ENCODE assay signal across 8 mouse cellular contexts in the genomic region with DNA sequence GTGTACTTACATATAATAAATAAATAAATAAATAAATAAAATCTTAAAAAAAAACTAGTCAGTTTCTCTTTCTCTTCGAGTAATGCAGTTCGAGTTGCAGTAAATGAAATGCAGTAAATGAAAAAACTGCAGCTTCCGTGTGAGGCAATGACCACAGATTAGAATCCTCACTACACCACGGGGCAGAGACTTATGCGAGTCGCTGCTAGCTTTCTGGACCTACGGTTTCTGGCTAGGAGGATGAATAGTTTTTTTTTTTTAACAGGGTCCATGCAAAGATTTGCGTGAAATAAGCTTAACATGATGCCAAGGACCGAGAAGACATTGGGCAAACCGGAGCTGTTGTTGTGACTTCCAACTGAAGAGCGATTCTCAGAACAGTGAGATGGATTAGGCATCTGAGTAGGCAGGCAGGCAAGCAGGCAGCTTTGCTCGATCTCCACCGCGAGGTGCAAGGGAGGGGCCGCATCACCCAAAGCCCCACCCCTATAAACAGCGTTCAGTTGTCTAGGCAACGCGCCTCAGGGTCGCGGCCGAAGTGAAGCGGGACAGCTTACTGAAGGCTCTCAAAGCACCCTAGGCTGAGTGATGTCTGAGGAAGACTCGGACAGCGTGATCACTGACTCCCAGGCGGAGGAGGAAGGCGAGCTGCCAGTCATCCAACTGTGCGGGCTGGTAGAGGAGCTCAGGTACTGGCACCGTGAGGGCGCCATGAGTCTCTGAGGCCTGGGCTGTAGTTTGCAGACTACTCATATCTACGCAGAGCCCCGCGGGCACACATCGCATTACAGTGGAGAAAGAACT. TPM values are rescaled to one million over a fixed set of nuclear protein-coding genes. Genes with fewer than 3 reads are reported as not detected.
DNase-seq lines count a peak whose midpoint lies in the region; ATAC-seq and TF ChIP-seq lines count a peak whose summit lies in the region.

Gene Ccdc113, plus strand, starts transcription at position 502 of the 804 bp plus-strand sequence.

- peak within 1 kb of the TSS; percentile 71 for H3K4me2 ChIP-seq in forebrain, embryonic 14.5 days (ENCODE audit: low read length)
- peak within 1 kb of the TSS; percentile 78 for H3K4me2 ChIP-seq in lung, embryonic 16.5 days (ENCODE audit: low read depth, low read length)

- ATAC-seq in Patski: peak; percentile 47
- peak; percentile 93 for ATAC-seq in forebrain, embryonic 14.5 days
- ATAC-seq in lung, embryonic 16.5 days (ENCODE audit: low read depth): peak; percentile 87

- H3K4me1 ChIP-seq in forebrain, embryonic 14.5 days (ENCODE audit: control insufficient read depth, insufficient read depth, low read length): no peaks in the 10 kb centered on the region
- H3K4me1 ChIP-seq in hindbrain, embryonic 10.5 days (replicated peaks): peaks cover 12% of the 10 kb centered on the region
- 0 out of 2 replicates have a peak, but pooled peaks cover 3% of the 10 kb centered on the region for H3K4me1 ChIP-seq in lung, embryonic 16.5 days (replicated peaks; ENCODE audit: control insufficient read depth, insufficient read depth, low read length)
- peaks cover 7% of the 10 kb centered on the region for H3K4me1 ChIP-seq in olfactory bulb, adult 2 months (ENCODE audit: control insufficient read depth, insufficient read depth, low read length)

- H3K27ac ChIP-seq in forebrain, embryonic 14.5 days (ENCODE audit: low read depth, low read length): no peak within 1 kb of the TSS
- no peak within 1 kb of the TSS for H3K27ac ChIP-seq in hindbrain, embryonic 10.5 days
- no peak within 1 kb of the TSS for H3K27ac ChIP-seq in lung, embryonic 16.5 days (ENCODE audit: low read length)
- no peak within 1 kb of the TSS for H3K27ac ChIP-seq in olfactory bulb, adult 2 months (ENCODE audit: insufficient read depth, low read depth, low read length)

- WGBS in forebrain, embryonic 14.5 days: 7% methylated on average over 33 of the region's 33 CpGs
- WGBS in hindbrain, embryonic 10.5 days: 9% methylated on average over 33 of the region's 33 CpGs
- 7% methylated on average over 33 of the region's 33 CpGs for WGBS in lung, embryonic 16.5 days
- 3% methylated on average over 33 of the region's 33 CpGs for WGBS in olfactory bulb, adult 2 months

- CTCF ChIA-PET in Patski (lab: Charles Lee): interaction anchor here (1.1 kb wide), 1 partner anchor 45 kb away, joined by 3 read pairs; no protein-coding TSS in a partner anchor

- no peak for TF ChIP-seq CTCF in Patski (IDR thresholded peaks at IDR 0.05)
- TF ChIP-seq CTCF in olfactory bulb, adult 2 months (IDR thresholded peaks at IDR 0.05; ENCODE audit: insufficient read depth, low read depth, low read length): no peak

- H3K36me3 ChIP-seq in forebrain, embryonic 14.5 days (ENCODE audit: control insufficient read depth, insufficient read depth, low read length): no peaks in the 10 kb centered on the region
- no peaks in the 10 kb centered on the region for H3K36me3 ChIP-seq in hindbrain, embryonic 10.5 days
- no peaks in the 10 kb centered on the region for H3K36me3 ChIP-seq in lung, embryonic 16.5 days (ENCODE audit: control insufficient read depth, insufficient read depth, low read length)

- POLR2A ChIA-PET in Patski (lab: Charles Lee): no interaction called here

- H3K27me3 ChIP-seq in Patski: peaks cover 5% of the 10 kb centered on the region
- H3K27me3 ChIP-seq in forebrain, embryonic 14.5 days (replicated peaks; ENCODE audit: control insufficient read depth, insufficient read depth, low read length): no peaks in the 10 kb centered on the region
- no peaks in the 10 kb centered on the region; the same call in 1 of the 2 replicates for H3K27me3 ChIP-seq in hindbrain, embryonic 10.5 days (ENCODE audit: insufficient read depth, poor library complexity, severe bottlenecking)
- no peaks in the 10 kb centered on the region for H3K27me3 ChIP-seq in lung, embryonic 16.5 days (ENCODE audit: control insufficient read depth, insufficient read depth, low read depth, low read length)

- peak within 1 kb of the TSS; percentile 56 for H3K9ac ChIP-seq in forebrain, embryonic 14.5 days (ENCODE audit: low read length)
- peak within 1 kb of the TSS; percentile 53 for H3K9ac ChIP-seq in lung, embryonic 16.5 days (ENCODE audit: low read length)

- in situ Hi-C loops in Patski (cut with MboI; ENCODE audit: low pct_unique_long_range_greater_than_20kb): no loop called here

- peak within 1 kb of the TSS; percentile 39 for H3K4me3 ChIP-seq in forebrain, embryonic 14.5 days (ENCODE audit: low read depth, low read length)
- H3K4me3 ChIP-seq in hindbrain, embryonic 10.5 days: peak within 1 kb of the TSS; percentile 53
- H3K4me3 ChIP-seq in lung, embryonic 16.5 days (ENCODE audit: low read length): peak within 1 kb of the TSS; percentile 51
- H3K4me3 ChIP-seq in olfactory bulb, adult 2 months (ENCODE audit: insufficient read depth, low read depth, low read length): peak within 1 kb of the TSS; percentile 62

- no peak for DNase-seq in Patski (ENCODE audit: low read depth, low spot score)
- DNase-seq in cerebellum, adult 11-12 months: peak; percentile 37
- peak; percentile 75 for DNase-seq in forebrain, embryonic 14.5 days (ENCODE audit: low spot score)
- DNase-seq in hindbrain, embryonic 10.5 days (ENCODE audit: low spot score): peak; percentile 70
- DNase-seq in layer of hippocampus, postnatal 14 days (ENCODE audit: low spot score in 2 of 2): peak; percentile 45 to 52
- peak; percentile 8 to 32 for DNase-seq in thymus, postnatal 36 days

- no peaks in the 10 kb centered on the region for H3K9me3 ChIP-seq in forebrain, embryonic 14.5 days (replicated peaks; ENCODE audit: control insufficient read depth, low read length)
- H3K9me3 ChIP-seq in hindbrain, embryonic 10.5 days: no peaks in the 10 kb centered on the region
- H3K9me3 ChIP-seq in lung, embryonic 16.5 days (ENCODE audit: control insufficient read depth, low read length): no peaks in the 10 kb centered on the region

- no peak for TF ChIP-seq POLR2A in olfactory bulb, adult 2 months (IDR thresholded peaks at IDR 0.05; ENCODE audit: insufficient read depth, low read depth, low read length)

RNA-seq across cellular contexts. Expression of gene Ccdc113, which starts in this region (rescaled TPM):
- 1.0 TPM for polyA plus RNA-seq in Patski (2021)
- polyA plus RNA-seq in forebrain, embryonic 14.5 days (2014; fragmentation: Nextera tagmentation; extraction: Ambion mirVana): 1.9 and 2.2 TPM in 2 replicates
- 0.98 and 2.6 TPM in 2 replicates for polyA plus RNA-seq in hindbrain, embryonic 10.5 days (2016; fragmentation: Nextera tagmentation; extraction: Ambion mirVana)
- total RNA-seq in layer of hippocampus, postnatal 14 days (2021): 1 to 10 TPM; 1.1 to 2.1 TPM
- 6.3 and 9.8 TPM in 2 replicates for polyA plus RNA-seq in lung, embryonic 16.5 days (2015; fragmentation: Nextera tagmentation; extraction: Ambion mirVana)
- not detected in 2 replicates for polyA plus RNA-seq in olfactory bulb, adult 2 months (2012; ENCODE audit: insufficient read depth, insufficient read length, low replicate concordance, missing spikeins)
